Mouse (Mus musculus): Measurements from ENCODE around the gene Myrf. TPM values are rescaled to one million over a fixed set of nuclear protein-coding genes. Genes with fewer than 3 reads are reported as not detected.
"Not testable (repeated sequence)": the region's sequence is repeated elsewhere in the genome, so short reads cannot be mapped to it uniquely, and the experiment has no call there.

Gene Myrf
- total RNA-seq, 2 experiments from 2014 or later: 29.6 to 31.2 TPM

DNA sequence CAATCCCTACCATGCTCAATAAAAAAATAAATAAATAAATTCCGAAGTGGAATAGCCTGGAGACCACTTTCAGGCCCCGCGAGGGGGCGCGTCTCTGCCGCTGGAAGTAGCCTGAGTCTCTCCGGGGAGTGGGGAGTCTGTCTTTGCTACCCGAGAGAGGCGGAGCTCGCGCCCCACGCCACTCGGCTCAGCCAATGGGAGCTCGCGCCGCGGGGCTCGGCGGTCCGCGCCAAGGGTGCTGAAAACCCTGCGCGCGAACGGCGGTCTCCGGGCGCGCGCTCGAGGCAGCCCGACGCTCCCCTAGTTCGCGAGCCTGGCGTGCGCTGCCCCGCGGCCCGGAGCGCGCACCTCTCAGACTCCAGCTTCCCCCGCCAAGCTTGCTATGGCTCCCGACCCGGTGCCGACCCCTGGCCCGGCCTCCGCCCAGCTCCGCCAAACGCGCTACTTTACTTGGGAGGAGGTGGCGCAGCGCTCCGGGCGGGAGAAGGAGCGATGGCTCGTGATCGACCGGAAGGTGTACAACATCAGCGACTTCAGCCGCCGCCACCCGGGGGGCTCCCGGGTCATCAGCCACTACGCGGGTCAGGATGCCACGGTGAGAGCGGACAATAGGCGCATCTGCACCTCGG is 57.8 kb downstream of the Myrf start, which contains the start of gene Fads1:
Fads1 (plus strand) TSS at position 219 of the 629 bp plus-strand sequence.
- DNase-seq (ENCODE audit: low spot score in 2 of 2): peak; percentile 95 to 98

DNA sequence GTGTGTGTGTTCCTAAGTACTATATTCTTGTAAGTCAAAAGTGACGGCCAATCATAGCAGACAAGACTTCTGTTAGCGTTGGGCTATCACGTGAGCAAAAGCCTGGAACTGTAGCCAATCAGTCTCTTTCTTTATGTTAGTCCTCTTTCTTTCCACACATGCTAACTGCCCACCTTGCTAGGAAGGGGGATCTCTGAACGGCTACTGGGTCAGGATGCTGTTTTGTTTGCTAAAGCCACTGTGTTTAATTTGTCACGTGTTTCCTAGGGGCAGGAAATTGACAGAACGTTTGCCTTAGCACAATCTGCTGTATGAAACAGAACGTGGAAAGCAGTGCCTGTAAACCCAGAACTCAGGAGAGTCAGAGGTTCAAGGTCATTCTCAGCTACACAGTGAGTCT is 58.4 kb downstream of the Myrf start:
- no peak for DNase-seq (ENCODE audit: low spot score in 2 of 2)

DNA sequence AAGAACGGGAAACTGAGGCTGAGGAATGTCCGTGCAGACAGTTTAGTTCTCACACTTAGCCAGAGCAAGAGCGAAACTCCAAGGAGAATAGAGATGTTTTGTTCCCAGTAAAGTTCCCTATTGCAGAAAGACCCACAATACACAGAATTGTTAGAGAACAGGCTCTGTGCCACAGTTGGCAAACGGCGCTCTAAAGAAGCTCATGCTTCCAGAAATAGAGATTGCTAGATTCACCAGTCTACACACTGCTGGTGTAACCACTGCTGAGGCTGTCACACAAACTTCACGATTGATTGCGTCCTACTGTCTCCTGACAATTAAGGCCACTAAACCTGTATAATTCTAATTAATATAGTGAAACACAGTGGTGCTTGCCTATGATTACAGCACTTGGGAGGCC is 59.3 kb downstream of the Myrf start:
- DNase-seq (ENCODE audit: low spot score in 2 of 2): no peak

DNA sequence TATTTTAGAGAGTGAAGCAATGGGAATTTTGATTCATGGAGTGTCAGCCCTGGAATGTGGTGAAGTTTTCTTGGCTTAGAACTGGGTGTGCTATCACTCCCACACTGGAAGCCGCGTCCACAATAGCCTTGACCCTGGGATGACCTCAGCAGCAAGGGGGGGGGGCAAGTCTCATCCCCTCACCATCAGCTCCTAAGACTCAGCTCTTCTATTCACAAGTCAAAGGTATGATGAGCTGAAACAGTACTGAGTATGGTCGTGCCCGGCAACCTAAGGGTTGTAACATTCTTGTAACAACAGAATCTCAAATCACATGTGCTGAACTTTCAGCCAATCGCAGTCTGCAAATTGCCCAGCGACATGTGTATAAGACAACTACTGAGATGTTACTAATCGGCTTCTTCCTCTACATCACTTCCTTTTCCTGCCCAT is 63.6 kb downstream of the Myrf start:
- no peak for DNase-seq (ENCODE audit: low spot score in 2 of 2)

DNA sequence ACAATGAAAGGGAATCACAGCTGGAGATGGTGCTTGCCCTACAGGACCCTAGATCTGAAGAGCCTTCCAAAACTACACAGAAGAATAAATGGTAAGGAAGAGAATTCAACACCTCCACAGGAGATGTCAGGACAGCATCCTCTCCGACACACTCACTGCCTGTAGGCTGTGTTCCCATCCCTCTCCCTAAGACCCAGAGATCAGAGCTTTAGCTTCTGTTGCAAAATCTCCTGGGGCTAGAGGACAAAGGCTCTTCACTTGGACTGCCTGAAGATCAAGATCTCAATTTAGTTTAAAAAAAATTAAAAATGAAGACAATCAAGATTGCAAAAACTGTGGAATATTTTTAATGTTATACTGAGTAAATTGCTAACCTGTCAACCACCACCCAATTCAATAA is 64.1 kb downstream of the Myrf start:
- DNase-seq (ENCODE audit: low spot score in 2 of 2): no peak

DNA sequence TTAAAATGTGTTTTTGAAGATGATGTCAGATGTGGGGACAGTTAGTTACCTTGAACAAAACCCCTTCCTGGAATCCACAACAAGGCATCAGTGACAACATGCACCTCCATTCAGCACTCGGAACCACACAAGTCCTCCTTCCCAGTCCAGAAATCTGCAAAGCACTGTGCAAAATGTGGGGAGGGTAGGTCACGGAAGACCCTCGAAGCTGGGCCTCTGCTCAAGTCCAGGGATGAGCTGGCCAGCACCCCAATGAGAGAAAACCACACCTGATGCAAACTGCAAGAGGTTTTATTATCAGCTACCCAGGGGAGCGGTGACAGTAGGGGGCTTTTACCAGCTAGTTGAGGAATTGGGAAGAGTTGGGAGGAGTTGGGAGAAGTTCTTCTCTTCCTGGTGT is 65.6 kb downstream of the Myrf start:
- no peak for DNase-seq (ENCODE audit: low spot score in 2 of 2)

DNA sequence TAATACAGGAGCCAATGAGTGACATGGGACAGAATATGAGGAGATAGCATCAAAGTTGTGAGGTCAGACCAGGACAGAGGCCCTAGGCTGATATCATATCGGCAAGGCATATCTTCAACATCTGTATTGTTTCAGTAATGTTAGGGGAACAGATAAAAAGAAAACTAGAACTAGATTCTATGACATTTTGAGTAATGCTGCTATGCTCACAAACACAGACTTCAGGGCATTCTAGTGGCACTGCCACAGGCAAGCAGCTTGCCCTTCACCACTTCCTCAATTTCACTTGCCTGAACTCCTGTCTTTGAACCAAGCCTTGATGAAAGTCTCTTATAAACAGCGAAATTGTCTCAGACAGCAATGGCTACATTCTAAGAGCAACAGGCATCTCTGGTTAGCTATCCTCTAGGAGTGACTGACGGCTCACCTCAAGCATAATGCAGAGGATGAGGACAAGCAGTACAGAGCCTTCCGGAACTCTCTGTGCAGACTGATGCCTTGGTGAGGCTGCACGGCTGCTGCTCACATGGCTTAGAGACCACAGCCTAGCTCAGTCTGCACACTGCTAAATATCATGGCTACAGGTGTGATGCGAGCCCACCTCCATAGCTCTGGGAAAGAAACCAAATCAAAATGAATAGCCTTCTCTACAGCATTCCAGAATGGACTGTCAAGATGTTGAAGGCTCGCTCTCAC is 66.6 kb downstream of the Myrf start:
- no peak for DNase-seq (ENCODE audit: low spot score in 2 of 2)

DNA sequence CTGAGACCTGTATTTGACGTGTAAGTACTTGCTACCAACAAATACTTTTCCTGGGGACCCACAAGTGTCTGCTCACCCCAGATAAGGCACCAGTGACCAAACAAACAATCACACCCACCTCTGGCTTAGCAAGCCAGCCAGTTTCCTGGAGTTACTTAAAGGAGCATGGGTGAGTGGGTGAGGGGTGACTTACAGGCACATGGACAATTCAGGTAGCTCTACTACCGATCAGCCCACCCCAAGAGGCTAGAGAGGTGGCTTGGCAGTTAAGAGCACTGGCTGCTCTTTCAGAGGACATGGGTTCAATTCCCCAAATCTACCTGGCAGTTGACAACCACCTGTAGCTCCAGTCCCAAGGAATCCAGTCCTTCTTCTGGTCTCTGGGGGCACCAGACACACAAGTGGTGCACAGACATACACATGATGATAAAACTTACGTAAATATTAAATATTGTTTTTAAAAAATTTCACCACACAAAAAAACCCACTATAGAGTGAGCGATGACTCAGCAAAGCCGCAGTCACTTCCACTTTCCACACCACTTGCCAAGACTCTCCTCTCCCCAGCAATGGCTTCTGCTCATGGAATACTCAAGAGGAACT is 67.3 kb downstream of the Myrf start:
- DNase-seq (ENCODE audit: low spot score in 2 of 2): no peak

DNA sequence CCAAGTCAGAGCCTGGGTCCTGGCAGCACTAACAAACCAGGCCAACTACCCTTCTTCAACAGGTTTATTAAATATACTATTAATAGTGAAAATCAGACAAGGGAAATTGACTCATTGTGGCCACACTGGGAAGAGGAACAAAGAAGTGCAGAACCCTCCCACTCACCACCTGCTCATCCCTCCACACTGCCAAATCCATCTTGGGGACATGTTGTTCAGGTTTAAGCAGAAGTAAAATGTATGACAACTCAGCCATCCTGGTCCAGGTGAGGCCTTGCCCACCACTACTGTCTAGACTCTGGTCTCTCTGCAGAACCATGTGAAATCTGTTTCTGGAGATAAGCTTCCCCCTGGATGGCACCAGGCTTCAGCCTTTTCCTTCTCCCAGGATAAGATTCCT is 68.7 kb downstream of the Myrf start:
- DNase-seq (ENCODE audit: low spot score in 2 of 2): peak in 1 of 2 experiments; percentile 68

DNA sequence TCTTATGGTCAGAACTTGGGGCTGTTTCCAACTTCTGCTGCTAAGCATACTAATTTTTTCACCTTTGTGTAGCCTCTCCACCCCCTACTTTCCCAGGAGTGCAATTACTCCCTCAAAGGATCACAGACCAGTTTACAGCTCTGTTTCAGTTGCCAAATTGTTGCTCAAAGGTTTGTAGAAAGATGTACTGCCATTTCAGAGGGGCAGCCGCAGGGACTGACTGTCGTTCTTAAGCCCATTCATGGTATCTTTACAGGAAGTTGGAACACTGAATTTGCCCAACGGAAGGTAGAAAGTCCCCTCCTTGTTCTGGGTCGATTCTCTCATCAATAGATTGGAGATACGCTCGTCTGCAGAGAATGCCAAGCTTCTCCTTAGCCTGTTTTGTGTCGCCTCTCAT is 69.2 kb downstream of the Myrf start:
- DNase-seq (ENCODE audit: low spot score in 2 of 2): no peak

DNA sequence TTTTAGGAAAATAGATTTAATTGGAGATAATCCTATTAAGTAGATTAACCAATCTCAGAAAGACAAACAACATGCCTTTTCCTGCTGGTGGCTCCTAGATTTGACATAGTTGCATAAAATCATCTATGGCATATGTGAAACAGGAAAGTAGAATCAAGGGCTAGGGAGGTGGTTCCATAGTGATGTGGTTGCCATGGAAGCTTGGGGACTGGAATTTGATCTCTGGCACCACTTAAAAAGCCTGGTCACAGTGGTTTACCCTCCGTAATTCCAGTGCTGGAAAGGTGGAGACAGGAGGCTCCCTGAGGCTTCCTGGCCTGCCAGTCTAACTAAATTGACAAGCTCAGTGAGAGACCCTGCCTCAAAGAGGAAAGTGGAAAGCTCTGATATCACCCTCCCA is 70.1 kb downstream of the Myrf start:
- DNase-seq (ENCODE audit: low spot score in 2 of 2): no peak

DNA sequence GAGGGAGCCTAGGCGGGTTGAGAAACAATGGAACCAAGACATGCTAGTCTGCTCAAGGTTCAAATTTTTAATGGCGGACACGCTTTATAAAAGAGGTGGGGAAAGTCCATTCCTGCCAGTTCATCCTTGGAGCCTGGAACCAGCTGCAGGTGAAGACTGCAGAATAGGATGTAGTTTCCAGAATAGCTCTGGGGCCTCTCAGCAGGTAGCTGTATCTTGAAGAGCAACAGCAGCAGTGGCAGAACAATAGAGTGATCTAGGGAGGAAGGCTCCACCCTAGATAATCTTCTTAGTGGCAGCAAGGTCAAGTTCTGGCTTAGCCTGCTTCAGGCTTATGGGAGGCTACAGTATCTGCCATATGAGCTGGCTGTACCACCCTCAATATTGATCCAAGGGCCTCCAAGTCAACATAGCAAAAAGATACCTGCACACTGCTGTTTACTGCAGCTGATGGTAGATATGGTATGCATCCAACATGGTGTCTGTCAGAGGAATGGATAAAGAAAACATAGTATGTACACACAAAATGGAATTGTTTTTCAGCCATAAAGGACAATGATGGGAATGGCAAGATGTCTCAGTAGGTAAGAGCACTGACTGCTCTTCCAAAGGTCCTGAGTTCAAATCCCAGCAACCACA is 70.7 kb downstream of the Myrf start:
- not testable (repeated sequence) for DNase-seq (ENCODE audit: low spot score in 2 of 2)

DNA sequence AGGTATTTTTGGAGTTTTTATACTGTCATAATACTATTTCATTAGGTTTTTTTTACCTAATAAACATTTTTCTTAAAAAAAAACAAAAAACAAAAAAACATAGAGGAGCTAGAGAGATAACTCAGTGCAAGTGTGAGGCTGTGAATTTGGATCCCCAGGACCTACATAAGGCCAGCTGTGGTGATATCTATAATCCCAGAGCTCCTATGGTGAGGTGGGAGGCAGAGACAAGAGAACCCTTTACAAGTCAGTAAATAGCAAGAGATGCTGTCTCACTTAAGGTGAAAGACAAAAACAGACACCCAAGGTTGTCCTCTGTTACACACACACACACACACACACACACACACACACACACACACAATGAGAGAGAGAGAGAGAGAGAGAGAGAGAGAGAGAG is 71.4 kb downstream of the Myrf start:
- no peak for DNase-seq (ENCODE audit: low spot score in 2 of 2)

DNA sequence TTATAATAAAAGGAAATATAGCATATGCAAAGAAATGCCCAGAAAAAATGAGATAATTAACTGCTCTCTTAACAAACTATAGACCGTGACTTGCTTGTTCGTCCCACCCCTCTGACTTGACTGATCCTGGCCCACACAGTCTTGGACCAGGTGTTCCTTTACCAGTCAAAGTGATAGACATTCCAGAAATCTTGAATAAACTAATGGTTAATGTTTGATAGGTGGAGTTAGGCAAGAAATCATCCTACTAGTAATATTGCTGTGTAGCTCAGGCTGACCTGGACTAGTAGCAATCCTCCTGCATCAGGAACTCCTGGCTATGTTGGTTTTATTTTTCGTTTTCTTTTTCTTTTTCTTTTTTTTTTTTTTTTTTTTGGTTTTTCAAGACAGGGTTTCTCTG is 72.1 kb downstream of the Myrf start:
- DNase-seq (ENCODE audit: low spot score in 2 of 2): no peak

DNA sequence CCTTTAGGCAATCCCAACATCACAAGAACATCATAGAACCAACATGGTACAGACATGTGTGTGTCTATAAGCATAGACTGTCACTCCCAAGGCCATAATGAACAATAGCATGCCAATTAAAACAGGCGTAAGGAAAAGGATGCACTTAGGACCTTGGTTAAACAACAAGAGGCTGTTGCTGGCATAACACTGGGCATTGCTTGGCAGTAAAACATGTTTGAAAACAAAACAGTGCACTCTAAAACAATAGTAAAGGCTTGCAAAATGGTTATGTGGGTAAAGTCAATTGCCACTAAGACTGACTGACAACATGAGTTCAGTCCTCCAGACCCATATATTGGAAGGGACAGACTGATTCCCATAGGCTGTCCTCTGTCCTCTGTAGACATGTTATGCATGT is 72.6 kb downstream of the Myrf start:
- no peak for DNase-seq (ENCODE audit: low spot score in 2 of 2)

DNA sequence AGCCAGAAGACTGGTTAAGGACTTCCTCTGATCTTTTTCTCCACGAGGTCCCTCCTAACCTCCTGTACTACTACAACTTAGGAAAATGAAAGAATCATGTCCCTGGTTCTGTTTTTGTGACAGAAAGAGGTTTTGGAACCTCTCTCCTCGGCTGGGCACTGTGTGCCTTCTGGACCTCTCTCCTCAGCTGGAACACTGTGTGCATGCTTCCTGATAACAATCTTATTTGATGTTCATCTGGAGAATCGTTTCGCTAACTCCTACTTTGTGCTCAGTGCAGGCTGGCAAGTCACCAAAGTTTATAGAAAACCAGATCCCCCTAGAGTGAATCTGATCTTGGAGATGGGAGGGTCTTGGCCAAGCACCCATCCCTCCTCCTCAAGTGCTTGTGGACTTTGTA is 73.4 kb downstream of the Myrf start:
- no peak for DNase-seq (ENCODE audit: low spot score in 2 of 2)

DNA sequence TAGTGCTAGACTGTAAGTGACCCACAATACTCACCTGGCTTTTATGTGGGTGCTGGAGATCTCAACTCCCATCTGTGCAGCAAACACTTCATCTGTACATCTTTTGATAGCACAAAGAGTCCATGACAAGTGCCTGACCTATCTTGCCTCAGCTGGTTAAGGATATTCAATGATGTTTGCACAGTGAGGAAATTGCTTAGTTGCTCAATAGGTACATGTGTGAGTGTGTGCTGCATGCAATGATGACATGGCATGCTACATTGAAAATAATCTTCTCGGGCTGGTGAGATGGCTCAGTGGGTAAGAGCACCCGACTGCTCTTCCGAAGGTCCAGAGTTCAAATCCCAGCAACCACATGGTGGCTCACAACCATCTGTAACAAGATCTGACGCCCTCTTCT is 74.6 kb downstream of the Myrf start:
- not testable (repeated sequence) for DNase-seq (ENCODE audit: low spot score in 2 of 2)

DNA sequence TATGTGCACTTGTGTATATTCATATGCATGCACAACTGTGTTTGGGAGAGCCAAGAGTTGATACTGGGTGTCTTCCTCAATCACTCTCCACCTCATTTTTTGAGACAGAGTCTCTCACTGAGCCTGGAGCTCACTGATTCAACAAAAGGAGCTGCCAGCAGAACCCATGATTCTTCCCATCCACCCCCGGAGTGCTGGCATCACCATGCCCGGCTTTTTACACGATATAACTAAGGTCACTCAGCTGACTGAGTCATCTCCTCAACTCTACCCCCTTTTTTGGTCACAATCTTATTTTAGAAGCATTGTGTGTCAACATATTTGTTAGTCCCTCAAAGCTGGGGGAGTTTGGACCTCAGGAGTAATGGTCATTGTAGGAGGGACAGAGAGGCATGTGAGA is 76.7 kb downstream of the Myrf start:
- no peak for DNase-seq (ENCODE audit: low spot score in 2 of 2)

Data from layer of hippocampus, postnatal 14 days (tissue).